Mouse (Mus musculus): ENCODE measurements around the gene Kalrn. TPM values are rescaled to one million over a fixed set of nuclear protein-coding genes. Genes with fewer than 3 reads are reported as not detected.

Kalrn gene
- polyA plus RNA-seq, 1 experiment: 43.0 TPM

DNA sequence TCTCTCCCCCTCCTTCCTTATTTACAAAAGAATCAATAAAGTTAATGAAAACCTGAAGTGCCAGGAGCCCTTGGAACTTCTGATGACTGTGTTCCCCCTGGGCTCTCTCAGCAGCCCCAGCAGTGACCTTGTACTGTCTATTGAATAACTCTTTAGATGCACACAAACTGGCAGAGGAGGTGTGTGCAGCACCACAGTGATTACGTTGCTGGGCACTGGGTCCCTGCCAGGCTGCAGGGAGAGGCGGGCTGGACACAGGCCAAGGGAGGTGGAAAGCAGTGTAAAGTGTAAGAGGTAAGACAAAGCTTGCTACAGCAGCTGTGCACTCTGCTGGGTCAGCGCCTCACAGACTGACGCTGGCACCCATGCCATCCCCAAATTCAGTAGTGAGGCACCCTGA lies 238.4 kb downstream of the Kalrn start:
- no peak overlapping the region for H3K27ac ChIP-seq (ENCODE audit: insufficient read depth, low read depth, low read length)
- TF ChIP-seq CTCF (IDR thresholded peaks at IDR 0.05; ENCODE audit: extremely low read depth, insufficient read length, insufficient replicate concordance, low read depth, low read length) (no peak), POLR2A (IDR thresholded peaks at IDR 0.05; ENCODE audit: low read depth, low read length) (no peak)

DNA sequence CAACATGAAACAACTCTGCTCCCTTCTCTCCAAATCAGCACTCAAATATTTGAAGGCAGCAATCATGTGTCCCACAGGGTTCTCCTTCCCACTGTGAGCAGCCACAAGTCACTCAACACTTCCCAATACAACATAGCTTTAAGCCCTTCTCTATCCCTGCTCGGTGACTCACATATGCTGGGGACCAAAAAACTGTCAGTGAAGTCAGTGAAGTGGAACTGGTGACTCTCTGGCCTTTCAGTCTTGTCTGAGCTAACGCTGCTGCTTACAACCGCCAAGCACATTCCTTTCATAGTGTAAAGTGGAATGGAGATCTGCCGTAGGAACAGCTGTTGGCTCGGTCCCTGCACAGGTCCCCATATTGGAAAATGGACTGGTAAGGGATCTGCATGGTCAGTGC lies 241.7 kb downstream of the Kalrn start:
- no peak overlapping the region for H3K4me3 ChIP-seq (ENCODE audit: low read depth, low read length)
- no peaks in the 10 kb centered on the region; the same call in 1 of the 2 replicates for H3K27me3 ChIP-seq (ENCODE audit: control insufficient read depth, insufficient read depth, low read length)
- TF ChIP-seq CTCF (IDR thresholded peaks at IDR 0.05; ENCODE audit: extremely low read depth, insufficient read length, insufficient replicate concordance, low read depth, low read length) (no peak), POLR2A (IDR thresholded peaks at IDR 0.05; ENCODE audit: low read depth, low read length) (no peak)

More for the DNA sequence above, 238.4 kb downstream of the Kalrn start:
- H3K4me1 ChIP-seq (ENCODE audit: control insufficient read depth, insufficient read depth, insufficient read length, low read length): no peaks in the 10 kb centered on the region
- H3K4me3 ChIP-seq (ENCODE audit: low read depth, low read length): no peak overlapping the region
- H3K27me3 ChIP-seq (ENCODE audit: control insufficient read depth, insufficient read depth, low read length): no peaks in the 10 kb centered on the region
- 19% methylated on average over 4 of the region's 4 CpGs for WGBS
- H3K36me3 ChIP-seq (ENCODE audit: control insufficient read depth, insufficient read depth, low read length): no peaks in the 10 kb centered on the region

GRCm38 (mm10) chr16:34329876-34330275 lies 243.5 kb downstream of the Kalrn start:
- no peak overlapping the region for H3K27ac ChIP-seq (ENCODE audit: insufficient read depth, low read depth, low read length)
- TF ChIP-seq POLR2A (IDR thresholded peaks at IDR 0.05; ENCODE audit: low read depth, low read length) (no peak), CTCF (IDR thresholded peaks at IDR 0.05; ENCODE audit: extremely low read depth, insufficient read length, insufficient replicate concordance, low read depth, low read length) (no peak)
- H3K36me3 ChIP-seq (ENCODE audit: control insufficient read depth, insufficient read depth, low read length): no peaks in the 10 kb centered on the region
- H3K4me1 ChIP-seq (ENCODE audit: control insufficient read depth, insufficient read depth, insufficient read length, low read length): peaks cover 12% of the 10 kb centered on the region; the same call in 1 of the 2 replicates
- no peak overlapping the region for H3K4me3 ChIP-seq (ENCODE audit: low read depth, low read length)
- WGBS: 44% methylated on average over 9 of the region's 9 CpGs
- no peaks in the 10 kb centered on the region; the same call in 1 of the 2 replicates for H3K27me3 ChIP-seq (ENCODE audit: control insufficient read depth, insufficient read depth, low read length)

More for the DNA sequence above, 241.7 kb downstream of the Kalrn start:
- no peak overlapping the region for H3K27ac ChIP-seq (ENCODE audit: insufficient read depth, low read depth, low read length)
- H3K36me3 ChIP-seq (ENCODE audit: control insufficient read depth, insufficient read depth, low read length): no peaks in the 10 kb centered on the region
- 82% methylated on average over 5 of the region's 5 CpGs for WGBS
- no peaks in the 10 kb centered on the region for H3K4me1 ChIP-seq (ENCODE audit: control insufficient read depth, insufficient read depth, insufficient read length, low read length)

- 27% methylated on average over 12 of the region's 12 CpGs for WGBS
- Histone ChIP-seq H3K4me3 (ENCODE audit: low read depth, low read length) (no peak overlapping the region), H3K27me3 (ENCODE audit: control insufficient read depth, insufficient read depth, low read length) (no peaks in the 10 kb centered on the region; the same call in 1 of the 2 replicates), H3K36me3 (ENCODE audit: control insufficient read depth, insufficient read depth, low read length) (no peaks in the 10 kb centered on the region), H3K27ac (ENCODE audit: insufficient read depth, low read depth, low read length) (no peak overlapping the region), H3K4me1 (ENCODE audit: control insufficient read depth, insufficient read depth, insufficient read length, low read length) (peaks cover 12% of the 10 kb centered on the region; the same call in 1 of the 2 replicates)
- TF ChIP-seq POLR2A (IDR thresholded peaks at IDR 0.05; ENCODE audit: low read depth, low read length): no peak
- no peak for TF ChIP-seq CTCF (IDR thresholded peaks at IDR 0.05; ENCODE audit: extremely low read depth, insufficient read length, insufficient replicate concordance, low read depth, low read length)
Measured at GRCm38 (mm10) chr16:34329431-34329873, 243.9 kb downstream of the Kalrn start.

GRCm38 (mm10) chr16:34327890-34328289 lies 245.4 kb downstream of the Kalrn start:
- Histone ChIP-seq H3K4me1 (ENCODE audit: control insufficient read depth, insufficient read depth, insufficient read length, low read length) (peaks cover 18% of the 10 kb centered on the region; the same call in 1 of the 2 replicates), H3K36me3 (ENCODE audit: control insufficient read depth, insufficient read depth, low read length) (no peaks in the 10 kb centered on the region), H3K4me3 (ENCODE audit: low read depth, low read length) (no peak overlapping the region), H3K27ac (ENCODE audit: insufficient read depth, low read depth, low read length) (no peak overlapping the region), H3K27me3 (ENCODE audit: control insufficient read depth, insufficient read depth, low read length) (no peaks in the 10 kb centered on the region; the same call in 1 of the 2 replicates)
- WGBS: 63% methylated on average over 5 of the region's 5 CpGs
- TF ChIP-seq CTCF (IDR thresholded peaks at IDR 0.05; ENCODE audit: extremely low read depth, insufficient read length, insufficient replicate concordance, low read depth, low read length): no peak
- no peak for TF ChIP-seq POLR2A (IDR thresholded peaks at IDR 0.05; ENCODE audit: low read depth, low read length)

GRCm38 (mm10) chr16:34325869-34326268 lies 247.5 kb downstream of the Kalrn start:
- TF ChIP-seq POLR2A (IDR thresholded peaks at IDR 0.05; ENCODE audit: low read depth, low read length) (no peak), CTCF (IDR thresholded peaks at IDR 0.05; ENCODE audit: extremely low read depth, insufficient read length, insufficient replicate concordance, low read depth, low read length) (no peak)
- H3K27ac ChIP-seq (ENCODE audit: insufficient read depth, low read depth, low read length): no peak overlapping the region

DNA sequence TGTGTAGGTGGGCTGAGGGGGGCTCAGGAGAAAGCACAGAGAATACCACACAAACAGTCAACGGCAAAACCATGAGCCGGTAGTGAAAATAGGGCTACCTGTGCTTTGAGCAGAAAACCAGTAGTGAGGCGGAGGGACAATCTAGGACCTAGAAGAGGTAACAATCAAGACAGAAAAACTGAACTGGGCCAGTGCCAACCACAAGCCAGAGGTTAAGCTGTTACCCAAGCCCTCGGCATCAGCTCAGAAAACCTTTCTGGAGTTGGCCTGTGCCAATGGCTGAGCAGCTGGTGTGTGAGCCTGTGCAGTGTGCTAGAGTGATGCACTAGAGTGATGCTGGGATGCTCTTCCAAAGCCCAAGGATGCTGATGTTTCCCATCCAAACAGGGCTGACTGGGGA lies 248.2 kb downstream of the Kalrn start:
- TF ChIP-seq CTCF (IDR thresholded peaks at IDR 0.05; ENCODE audit: extremely low read depth, insufficient read length, insufficient replicate concordance, low read depth, low read length) (no peak), POLR2A (IDR thresholded peaks at IDR 0.05; ENCODE audit: low read depth, low read length) (no peak)
- Histone ChIP-seq H3K27ac (ENCODE audit: insufficient read depth, low read depth, low read length) (no peak overlapping the region), H3K36me3 (ENCODE audit: control insufficient read depth, insufficient read depth, low read length) (no peaks in the 10 kb centered on the region), H3K4me1 (ENCODE audit: control insufficient read depth, insufficient read depth, insufficient read length, low read length) (peaks cover 24% of the 10 kb centered on the region; the same call in 1 of the 2 replicates), H3K4me3 (ENCODE audit: low read depth, low read length) (no peak overlapping the region), H3K27me3 (ENCODE audit: control insufficient read depth, insufficient read depth, low read length) (no peaks in the 10 kb centered on the region; the same call in 1 of the 2 replicates)
- WGBS: 94% methylated on average over 4 of the region's 4 CpGs

More at GRCm38 (mm10) chr16:34325869-34326268, 247.5 kb downstream of the Kalrn start:
- WGBS: 54% methylated on average over 3 of the region's 3 CpGs
- H3K4me3 ChIP-seq (ENCODE audit: low read depth, low read length): no peak overlapping the region
- H3K4me1 ChIP-seq (ENCODE audit: control insufficient read depth, insufficient read depth, insufficient read length, low read length): peaks cover 19% of the 10 kb centered on the region; the same call in 1 of the 2 replicates
- H3K36me3 ChIP-seq (ENCODE audit: control insufficient read depth, insufficient read depth, low read length): no peaks in the 10 kb centered on the region
- no peaks in the 10 kb centered on the region; the same call in 1 of the 2 replicates for H3K27me3 ChIP-seq (ENCODE audit: control insufficient read depth, insufficient read depth, low read length)
